Mouse (Mus musculus): ENCODE measurements around the gene Nit1. TPM values are rescaled to one million over a fixed set of nuclear protein-coding genes. Genes with fewer than 3 reads are reported as not detected.

The Nit1 gene
- polyA plus RNA-seq (2014; fragmentation: Nextera tagmentation; extraction: Ambion mirVana): 31.7 and 35.6 TPM in 2 replicates

- ATAC-seq (replicated peaks; ENCODE audit: low FRiP score): peak; percentile 94
- no peaks in the 10 kb centered on the region for H3K27me3 ChIP-seq (ENCODE audit: control insufficient read depth, insufficient read depth, low read length)
- peaks cover 6% of the 10 kb centered on the region; the same call in 1 of the 2 replicates for H3K9me3 ChIP-seq (ENCODE audit: control insufficient read depth, low read length)
- peak within 1 kb of the TSS; percentile 79 for H3K9ac ChIP-seq (ENCODE audit: low read length)
- peak within 1 kb of the TSS; percentile 73 for H3K4me2 ChIP-seq (ENCODE audit: low read depth, low read length, severe bottlenecking)
- peak; percentile 95 for DNase-seq (ENCODE audit: low spot score)
- H3K4me1 ChIP-seq (replicated peaks; ENCODE audit: control insufficient read depth, insufficient read depth, low read length): no peaks in the 10 kb centered on the region; the same call in 1 of the 2 replicates
- under 1% methylated on average over 53 of the region's 53 CpGs for WGBS
- H3K27ac ChIP-seq (ENCODE audit: low read depth, low read length): no peak within 1 kb of the TSS; the same call in 1 of the 2 replicates
- H3K36me3 ChIP-seq (ENCODE audit: control insufficient read depth, insufficient read depth, low read length): peaks cover 2% of the 10 kb centered on the region; the same call in 1 of the 2 replicates
- H3K4me3 ChIP-seq (ENCODE audit: low read depth, low read length): peak within 1 kb of the TSS; percentile 92
Measured at GRCm38 (mm10) chr1:171345225-171346094, at the start of gene Nit1, which contains the start of gene Pfdn2. Gene Nit1 (minus strand): TSS chr1:171345646. Gene Pfdn2 (plus strand): TSS chr1:171345670.

- Histone ChIP-seq H3K9ac (ENCODE audit: low read length) (no peak overlapping the region), H3K4me3 (ENCODE audit: low read depth, low read length) (no peak overlapping the region), H3K9me3 (ENCODE audit: control insufficient read depth, low read length) (no peaks in the 10 kb centered on the region), H3K36me3 (ENCODE audit: control insufficient read depth, insufficient read depth, low read length) (no peaks in the 10 kb centered on the region), H3K27ac (ENCODE audit: low read depth, low read length) (no peak overlapping the region), H3K4me2 (ENCODE audit: low read depth, low read length, severe bottlenecking) (no peak overlapping the region), H3K27me3 (ENCODE audit: control insufficient read depth, insufficient read depth, low read length) (no peaks in the 10 kb centered on the region), H3K4me1 (replicated peaks; ENCODE audit: control insufficient read depth, insufficient read depth, low read length) (no peaks in the 10 kb centered on the region)
- WGBS: 84% methylated on average over 4 of the region's 4 CpGs
- ATAC-seq (replicated peaks; ENCODE audit: low FRiP score): no peak
- DNase-seq (ENCODE audit: low spot score): no peak
Measured at GRCm38 (mm10) chr1:171390101-171390500, 44.7 kb upstream of the Nit1 start.

GRCm38 (mm10) chr1:171388376-171389102 lies 43.1 kb upstream of the Nit1 start, which contains the start of gene Arhgap30:
Gene Arhgap30 (plus strand): TSS chr1:171388954.
- Histone ChIP-seq H3K36me3 (ENCODE audit: control insufficient read depth, insufficient read depth, low read length) (no peaks in the 10 kb centered on the region), H3K9me3 (ENCODE audit: control insufficient read depth, low read length) (no peaks in the 10 kb centered on the region), H3K9ac (ENCODE audit: low read length) (no peak within 1 kb of the TSS), H3K4me3 (ENCODE audit: low read depth, low read length) (no peak within 1 kb of the TSS), H3K27me3 (ENCODE audit: control insufficient read depth, insufficient read depth, low read length) (no peaks in the 10 kb centered on the region), H3K4me2 (ENCODE audit: low read depth, low read length, severe bottlenecking) (no peak within 1 kb of the TSS), H3K27ac (ENCODE audit: low read depth, low read length) (no peak within 1 kb of the TSS), H3K4me1 (replicated peaks; ENCODE audit: control insufficient read depth, insufficient read depth, low read length) (no peaks in the 10 kb centered on the region)
- 79% methylated on average over 15 of the region's 15 CpGs for WGBS
- ATAC-seq (replicated peaks; ENCODE audit: low FRiP score) (no peak), DNase-seq (ENCODE audit: low spot score) (no peak)

GRCm38 (mm10) chr1:171387099-171387498 lies 41.7 kb upstream of the Nit1 start:
- no peaks in the 10 kb centered on the region for H3K27me3 ChIP-seq (ENCODE audit: control insufficient read depth, insufficient read depth, low read length)
- no peak overlapping the region for H3K27ac ChIP-seq (ENCODE audit: low read depth, low read length)
- no peak overlapping the region for H3K4me2 ChIP-seq (ENCODE audit: low read depth, low read length, severe bottlenecking)
- H3K9me3 ChIP-seq (ENCODE audit: control insufficient read depth, low read length): no peaks in the 10 kb centered on the region
- WGBS: 20% methylated on average over 6 of the region's 6 CpGs
- DNase-seq (ENCODE audit: low spot score): no peak
- no peaks in the 10 kb centered on the region for H3K36me3 ChIP-seq (ENCODE audit: control insufficient read depth, insufficient read depth, low read length)
- H3K9ac ChIP-seq (ENCODE audit: low read length): no peak overlapping the region
- H3K4me3 ChIP-seq (ENCODE audit: low read depth, low read length): no peak overlapping the region
- ATAC-seq (replicated peaks; ENCODE audit: low FRiP score): no peak
- H3K4me1 ChIP-seq (replicated peaks; ENCODE audit: control insufficient read depth, insufficient read depth, low read length): no peaks in the 10 kb centered on the region

- H3K4me2 ChIP-seq (ENCODE audit: low read depth, low read length, severe bottlenecking): no peak overlapping the region
- H3K27me3 ChIP-seq (ENCODE audit: control insufficient read depth, insufficient read depth, low read length): peaks cover 3% of the 10 kb centered on the region; the same call in 1 of the 2 replicates
- H3K4me3 ChIP-seq (ENCODE audit: low read depth, low read length): no peak overlapping the region
- no peaks in the 10 kb centered on the region for H3K36me3 ChIP-seq (ENCODE audit: control insufficient read depth, insufficient read depth, low read length)
- no peaks in the 10 kb centered on the region; the same call in 1 of the 2 replicates for H3K4me1 ChIP-seq (replicated peaks; ENCODE audit: control insufficient read depth, insufficient read depth, low read length)
- H3K9me3 ChIP-seq (ENCODE audit: control insufficient read depth, low read length): no peaks in the 10 kb centered on the region
- no peak for DNase-seq (ENCODE audit: low spot score)
- 60% methylated on average over 9 of the region's 9 CpGs for WGBS
- no peak overlapping the region for H3K27ac ChIP-seq (ENCODE audit: low read depth, low read length)
- no peak for ATAC-seq (replicated peaks; ENCODE audit: low FRiP score)
- no peak overlapping the region for H3K9ac ChIP-seq (ENCODE audit: low read length)
Measured at GRCm38 (mm10) chr1:171385171-171385570, 39.7 kb upstream of the Nit1 start.

GRCm38 (mm10) chr1:171384361-171384760 lies 38.9 kb upstream of the Nit1 start:
- no peaks in the 10 kb centered on the region; the same call in 1 of the 2 replicates for H3K4me1 ChIP-seq (replicated peaks; ENCODE audit: control insufficient read depth, insufficient read depth, low read length)
- no peak for ATAC-seq (replicated peaks; ENCODE audit: low FRiP score)
- H3K9me3 ChIP-seq (ENCODE audit: control insufficient read depth, low read length): no peaks in the 10 kb centered on the region
- H3K4me3 ChIP-seq (ENCODE audit: low read depth, low read length): no peak overlapping the region
- no peak overlapping the region for H3K4me2 ChIP-seq (ENCODE audit: low read depth, low read length, severe bottlenecking)
- no peak overlapping the region for H3K9ac ChIP-seq (ENCODE audit: low read length)
- no peak overlapping the region for H3K27ac ChIP-seq (ENCODE audit: low read depth, low read length)
- 66% methylated on average over 9 of the region's 9 CpGs for WGBS
- H3K36me3 ChIP-seq (ENCODE audit: control insufficient read depth, insufficient read depth, low read length): no peaks in the 10 kb centered on the region
- peaks cover 3% of the 10 kb centered on the region; the same call in 1 of the 2 replicates for H3K27me3 ChIP-seq (ENCODE audit: control insufficient read depth, insufficient read depth, low read length)
- no peak for DNase-seq (ENCODE audit: low spot score)

GRCm38 (mm10) chr1:171382096-171382620 lies 36.7 kb upstream of the Nit1 start:
- no peaks in the 10 kb centered on the region for H3K36me3 ChIP-seq (ENCODE audit: control insufficient read depth, insufficient read depth, low read length)
- H3K27me3 ChIP-seq (ENCODE audit: control insufficient read depth, insufficient read depth, low read length): peaks cover 3% of the 10 kb centered on the region; the same call in 1 of the 2 replicates
- no peak overlapping the region for H3K4me2 ChIP-seq (ENCODE audit: low read depth, low read length, severe bottlenecking)
- no peak for DNase-seq (ENCODE audit: low spot score)
- no peak overlapping the region for H3K9ac ChIP-seq (ENCODE audit: low read length)
- no peak overlapping the region for H3K27ac ChIP-seq (ENCODE audit: low read depth, low read length)
- H3K4me3 ChIP-seq (ENCODE audit: low read depth, low read length): no peak overlapping the region
- no peak for ATAC-seq (replicated peaks; ENCODE audit: low FRiP score)
- H3K9me3 ChIP-seq (ENCODE audit: control insufficient read depth, low read length): no peaks in the 10 kb centered on the region
- H3K4me1 ChIP-seq (replicated peaks; ENCODE audit: control insufficient read depth, insufficient read depth, low read length): no peaks in the 10 kb centered on the region; the same call in 1 of the 2 replicates
- WGBS: 82% methylated on average over 11 of the region's 11 CpGs

GRCm38 (mm10) chr1:171379935-171380599 lies 34.6 kb upstream of the Nit1 start:
- 5% methylated on average over 31 of the region's 31 CpGs for WGBS
- H3K27me3 ChIP-seq (ENCODE audit: control insufficient read depth, insufficient read depth, low read length): peaks cover 3% of the 10 kb centered on the region; the same call in 1 of the 2 replicates
- no peaks in the 10 kb centered on the region for H3K36me3 ChIP-seq (ENCODE audit: control insufficient read depth, insufficient read depth, low read length)
- DNase-seq (ENCODE audit: low spot score) (peak; percentile 88), ATAC-seq (replicated peaks; ENCODE audit: low FRiP score) (peak; percentile 80)
- H3K9ac ChIP-seq (ENCODE audit: low read length): 0 out of 2 replicates have a peak overlapping the region, but pooled peaks have one; percentile 16
- peak overlapping the region; percentile 19 for H3K4me3 ChIP-seq (ENCODE audit: low read depth, low read length)
- no peaks in the 10 kb centered on the region; the same call in 1 of the 2 replicates for H3K4me1 ChIP-seq (replicated peaks; ENCODE audit: control insufficient read depth, insufficient read depth, low read length)
- H3K9me3 ChIP-seq (ENCODE audit: control insufficient read depth, low read length): no peaks in the 10 kb centered on the region
- H3K4me2 ChIP-seq (ENCODE audit: low read depth, low read length, severe bottlenecking): peak overlapping the region; percentile 45
- H3K27ac ChIP-seq (ENCODE audit: low read depth, low read length): no peak overlapping the region

All from forebrain, embryonic 11.5 days (tissue).